Mouse (Mus musculus) heart, postnatal 36 days (tissue): ENCODE data around the gene Rpl32. TPM values are rescaled to one million over a fixed set of nuclear protein-coding genes. Genes with fewer than 3 reads are reported as not detected.

Experiments used
- DNase-seq, 2 experiments: peaks; one replicate each; pipeline ENCODE4 v3.0.0; 2021 to 2022
- intact Hi-C: fragments of 180-260 bp; cut with DNase I; formaldehyde crosslinking; loops from one replicate; pipeline ENCODE4 v1.15.1; 2025
- total RNA-seq, 2 experiments: library from RNA; stranded (reverse); gene quantifications; 2 replicates each; pipeline ENCODE4 v1.2.3; 2021

The Rpl32 gene
- total RNA-seq, 2 experiments from 2014 or later: 621 to 649 TPM

- intact Hi-C loops: no loop called here
- DNase-seq: no peak
Measured at GRCm38 (mm10) chr6:115821216-115821993, 12.9 kb upstream of the Rpl32 start.

DNA sequence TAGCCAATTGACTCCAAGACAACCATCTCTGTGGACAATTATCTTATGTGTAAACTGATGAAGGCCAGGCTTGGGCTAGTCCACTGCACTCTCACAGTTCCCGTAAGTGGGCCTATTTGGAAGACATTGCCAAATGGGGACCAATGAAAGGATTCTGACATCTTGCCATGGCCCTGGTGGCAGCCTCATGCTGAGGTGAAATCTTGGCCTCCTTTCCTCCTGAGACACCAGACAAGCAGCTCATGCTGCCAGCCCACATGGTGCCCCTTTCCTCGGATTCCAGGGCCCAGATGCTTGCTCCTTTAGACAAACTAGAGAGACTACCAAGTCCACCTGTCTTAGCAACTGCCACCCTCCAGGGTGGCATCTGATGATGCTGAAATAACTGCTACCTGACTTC lies 9.6 kb upstream of the Rpl32 start:
- intact Hi-C loops: no loop called here
- no peak for DNase-seq

GRCm38 (mm10) chr6:115815041-115815440 lies 6.5 kb upstream of the Rpl32 start:
- no peak for DNase-seq

DNA sequence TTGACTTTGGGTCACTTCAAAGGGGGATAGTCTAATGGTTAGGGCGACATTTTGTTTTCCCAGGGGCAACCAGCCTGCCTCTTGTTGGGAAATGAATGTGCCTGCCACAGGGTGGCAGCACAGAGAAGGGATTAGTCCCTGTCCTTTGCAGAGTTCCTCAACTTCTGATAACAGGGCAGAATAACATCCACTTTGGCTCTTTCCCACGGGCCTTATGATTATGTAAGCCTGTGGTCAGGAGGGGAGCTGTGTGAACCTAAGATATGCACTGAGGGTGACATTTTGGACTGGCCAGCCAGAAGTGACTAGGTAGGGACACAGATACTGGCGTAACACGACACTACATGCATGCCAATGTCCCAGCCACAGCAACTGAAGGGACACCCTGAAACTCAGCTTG lies 5.6 kb upstream of the Rpl32 start:
- intact Hi-C loops: no loop called here
- peak; percentile 59 to 64 for DNase-seq

More at GRCm38 (mm10) chr6:115815041-115815440, 6.5 kb upstream of the Rpl32 start:
- intact Hi-C loops: no loop called here

DNA sequence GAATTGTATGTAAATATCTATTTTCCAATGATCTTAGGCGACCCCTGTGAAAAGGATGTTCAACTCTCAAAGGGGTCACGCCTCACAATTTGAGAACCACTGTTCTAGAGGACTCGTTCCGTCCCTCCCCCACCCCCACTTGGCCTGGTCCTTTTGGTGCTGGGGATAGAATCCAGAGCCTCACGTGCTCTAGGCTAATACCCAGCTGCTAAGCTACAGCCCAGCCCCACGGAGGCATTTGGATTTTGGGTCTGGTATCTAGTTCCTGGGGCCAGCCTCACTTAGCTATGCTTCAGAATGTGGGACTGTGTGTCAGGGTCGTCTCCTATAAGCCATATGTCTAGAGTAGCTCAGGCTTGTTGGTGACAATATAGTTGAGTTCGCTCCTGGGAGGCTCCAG lies 3.1 kb upstream of the Rpl32 start:
- intact Hi-C loops: no loop called here

DNA sequence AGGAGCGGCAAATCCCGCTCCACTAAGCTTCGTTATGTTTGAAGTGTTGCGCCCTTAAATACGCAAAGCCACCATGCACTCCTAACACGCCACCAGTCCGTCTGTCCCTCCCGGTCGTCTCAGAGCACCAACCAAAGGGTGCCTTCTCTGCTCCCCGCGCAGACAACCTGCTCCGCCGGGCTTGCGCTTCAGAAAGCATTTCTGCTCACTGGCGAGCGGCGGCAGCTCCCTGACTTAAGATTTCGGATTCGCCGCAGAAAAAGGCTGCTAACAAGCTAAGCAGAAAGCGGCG lies 405 bp downstream of the Rpl32 start:
- intact Hi-C loops: loop anchor here (5.0 to 10.0 kb wide), 2 partner anchors 203 to 261 kb away; partner anchors contain the start of gene Mkrn2
- DNase-seq: no peak

More for the DNA sequence above, 3.1 kb upstream of the Rpl32 start:
- no peak for DNase-seq

DNA sequence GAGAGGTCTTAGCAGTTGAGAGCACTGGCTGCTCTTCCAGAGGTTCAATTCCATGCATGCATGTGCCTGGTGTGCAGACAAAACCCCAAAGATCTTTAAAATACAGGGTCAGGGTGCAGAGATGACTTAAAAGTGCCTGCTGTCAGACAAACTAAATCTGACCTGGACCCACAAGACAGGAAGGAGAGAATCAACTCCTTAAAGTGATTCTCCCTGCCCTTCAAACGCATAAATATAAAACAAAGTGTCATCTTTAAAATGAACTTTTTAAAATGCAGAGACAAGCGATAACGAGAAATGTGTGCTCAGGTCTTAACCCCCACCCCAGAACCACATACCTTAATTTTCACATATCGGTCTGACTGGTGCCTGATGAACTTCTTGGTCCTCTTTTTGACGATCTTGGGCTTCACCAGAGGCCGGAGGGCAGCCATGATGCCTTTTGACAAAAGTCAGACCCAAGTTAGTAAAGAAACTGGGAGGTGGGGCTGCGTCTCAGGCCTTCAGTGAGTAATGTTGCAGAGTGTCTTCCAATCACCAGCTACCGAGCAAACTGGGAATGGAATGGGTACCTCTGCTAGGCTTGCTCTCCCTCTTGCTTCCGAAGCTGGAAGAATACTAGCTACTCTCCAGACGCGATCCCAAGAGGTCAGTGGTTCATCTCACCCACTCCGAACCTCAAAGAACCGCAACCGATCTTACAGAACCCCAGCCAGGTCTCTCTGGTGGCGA lies 917 bp downstream of the Rpl32 start:
- DNase-seq: no peak
- intact Hi-C loops: loop anchor here (5.0 to 10.0 kb wide), 2 partner anchors 203 to 260 kb away; partner anchors contain the start of gene Mkrn2

DNA sequence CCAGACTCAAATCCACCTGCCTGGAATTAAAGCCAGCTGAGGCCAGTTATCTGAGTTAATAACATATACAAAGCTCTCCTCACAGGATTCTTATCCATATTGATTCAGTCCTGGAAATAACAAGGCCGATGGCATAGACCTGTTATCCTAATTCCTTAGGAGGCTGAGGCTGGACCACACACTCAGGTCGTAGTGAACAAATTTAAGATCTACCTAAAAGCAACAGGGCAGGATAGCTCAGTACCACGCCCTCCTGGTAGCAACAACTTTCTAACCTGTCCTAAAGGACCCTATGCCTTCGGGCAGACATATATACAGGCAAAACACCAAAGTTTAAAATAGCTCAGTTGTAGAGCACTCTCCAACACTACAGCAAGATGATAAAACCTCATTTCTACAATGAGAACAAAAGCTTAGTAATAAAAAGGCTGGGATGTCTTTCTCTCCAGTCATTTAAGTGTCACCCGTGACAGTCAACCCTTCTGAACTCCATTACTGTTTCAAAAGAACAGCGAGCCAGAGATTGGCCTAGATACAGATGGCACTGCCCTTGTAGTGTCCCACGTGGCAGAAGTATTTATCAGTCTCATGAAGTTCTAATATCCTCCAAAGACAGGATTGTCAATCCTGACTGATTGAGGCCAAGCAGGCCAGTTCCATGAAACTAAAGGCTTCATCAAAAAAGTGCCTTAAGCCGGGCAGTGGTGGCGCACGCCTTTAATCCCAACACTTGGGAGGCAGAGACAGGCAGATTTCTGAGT lies 3.9 kb downstream of the Rpl32 start:
- intact Hi-C loops: loop anchor here (5.0 to 10.0 kb wide), 3 partner anchors 77 to 257 kb away; partner anchors contain the start of gene Mkrn2
- DNase-seq: no peak

- intact Hi-C loops: loop anchor here (5.0 to 10.0 kb wide), 2 partner anchors 76 to 199 kb away; partner anchors contain the start of gene Mkrn2
- DNase-seq: peak; percentile 59 to 67
Measured at GRCm38 (mm10) chr6:115803541-115804382, 4.8 kb downstream of the Rpl32 start.

DNA sequence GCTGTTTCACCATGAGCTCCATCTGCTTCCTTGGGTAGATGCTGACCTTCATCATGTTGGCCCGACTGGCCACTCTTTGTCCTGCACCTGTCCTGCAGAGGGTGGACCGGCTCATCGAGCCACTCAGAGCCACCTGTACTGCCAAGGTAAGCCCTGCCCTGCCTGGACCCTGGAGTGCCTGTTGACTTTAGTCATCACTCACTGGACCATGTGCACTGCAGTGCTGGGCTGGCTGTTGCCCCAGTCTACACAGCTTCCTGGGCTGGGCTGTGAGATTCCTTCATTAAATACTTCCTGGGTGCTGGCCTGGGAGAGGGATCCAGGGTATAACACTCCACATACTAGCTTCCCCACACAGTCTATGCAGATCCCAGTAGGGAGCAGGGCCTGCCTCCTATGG lies 6.7 kb downstream of the Rpl32 start:
- DNase-seq: no peak
- intact Hi-C loops: loop anchor here (5.0 to 10.0 kb wide), 2 partner anchors 75 to 197 kb away; partner anchors contain the start of gene Mkrn2

DNA sequence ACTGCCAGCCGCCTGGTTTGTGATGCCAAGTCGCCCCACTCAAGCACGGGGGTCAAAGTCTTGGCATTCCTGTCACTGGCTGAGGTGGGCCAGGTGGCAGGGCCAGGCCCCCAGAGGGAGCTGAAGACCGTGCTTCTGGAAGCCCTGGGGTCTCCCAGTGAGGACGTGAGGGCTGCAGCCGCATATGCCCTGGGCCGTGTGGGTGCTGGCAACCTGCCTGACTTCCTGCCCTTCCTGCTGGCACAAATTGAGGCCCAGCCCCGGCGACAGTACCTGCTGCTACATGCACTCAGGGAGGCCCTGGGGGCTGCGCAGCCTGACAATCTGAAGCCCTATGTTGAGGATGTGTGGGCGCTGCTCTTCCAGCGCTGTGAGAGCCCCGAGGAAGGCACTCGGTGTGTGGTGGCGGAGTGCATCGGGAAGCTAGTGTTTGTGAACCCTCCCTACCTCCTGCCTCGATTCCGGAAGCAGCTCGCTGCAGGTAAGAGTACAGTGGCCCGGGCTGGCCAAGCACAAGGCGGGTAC lies 15.8 kb downstream of the Rpl32 start:
- DNase-seq: peak in 1 of 2 experiments; percentile 37
- intact Hi-C loops: no loop called here

- DNase-seq: peak in 1 of 2 experiments; percentile 40
- intact Hi-C loops: no loop called here
Measured at GRCm38 (mm10) chr6:115791842-115792686, 16.5 kb downstream of the Rpl32 start.

- intact Hi-C loops: no loop called here
- peak; percentile 32 to 43 for DNase-seq
Measured at GRCm38 (mm10) chr6:115791016-115791415, 17.5 kb downstream of the Rpl32 start.

- intact Hi-C loops: no loop called here
- DNase-seq: no peak
Measured at GRCm38 (mm10) chr6:115782781-115783180, 25.8 kb downstream of the Rpl32 start.

GRCm38 (mm10) chr6:115776363-115776762 lies 32.2 kb downstream of the Rpl32 start:
- intact Hi-C loops: no loop called here
- DNase-seq: no peak

DNA sequence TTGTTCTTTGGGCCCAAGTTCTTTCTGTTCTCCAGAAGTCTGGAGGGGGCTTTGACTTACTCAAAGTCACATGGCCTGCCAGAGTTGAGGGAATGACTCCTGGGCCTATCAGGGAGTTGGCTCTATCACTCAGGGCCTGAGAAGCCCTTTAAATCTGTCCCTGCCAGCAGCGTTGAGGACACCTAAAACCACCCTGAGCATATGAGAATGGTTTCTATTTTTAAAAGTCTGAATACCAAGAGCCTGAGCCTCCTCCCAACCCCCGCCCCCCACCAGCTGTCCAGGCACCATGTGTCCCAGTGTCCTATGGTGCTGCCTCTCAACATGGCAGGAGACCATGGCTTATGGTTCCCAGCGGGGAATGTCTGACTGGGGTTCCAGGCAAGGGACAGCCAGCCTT lies 32.7 kb downstream of the Rpl32 start:
- intact Hi-C loops: no loop called here
- DNase-seq: no peak

DNA sequence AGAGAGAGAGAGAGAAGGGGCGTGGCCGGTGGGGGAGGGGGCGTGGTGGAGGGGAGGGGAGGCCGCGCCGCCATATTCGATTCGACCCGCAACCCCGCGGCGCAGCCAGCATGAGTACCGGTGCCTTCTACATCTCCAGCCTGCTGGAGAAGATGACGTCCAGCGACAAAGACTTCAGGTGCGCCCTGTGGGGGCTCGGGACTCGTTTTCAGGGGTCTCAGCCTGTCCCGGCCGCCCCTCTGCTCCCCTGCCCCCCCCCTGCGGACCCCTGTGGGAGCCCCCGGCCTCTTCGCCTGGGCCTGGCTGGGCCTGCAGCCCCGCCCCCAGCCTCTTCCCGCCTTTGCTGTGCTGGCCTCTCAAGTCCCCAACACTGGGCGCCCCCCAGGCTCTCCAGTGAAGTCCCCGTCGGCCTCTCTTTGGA lies 34.0 kb downstream of the Rpl32 start, which contains the start of gene Cand2:
Gene Cand2, plus strand, starts transcription at position 38 of the 421 bp plus-strand sequence.
- DNase-seq: peak; percentile 52 to 56
- intact Hi-C loops: loop anchor here (5.0 kb wide), 2 partner anchors 172 to 542 kb away; partner anchors contain the start of gene Mkrn2

DNA sequence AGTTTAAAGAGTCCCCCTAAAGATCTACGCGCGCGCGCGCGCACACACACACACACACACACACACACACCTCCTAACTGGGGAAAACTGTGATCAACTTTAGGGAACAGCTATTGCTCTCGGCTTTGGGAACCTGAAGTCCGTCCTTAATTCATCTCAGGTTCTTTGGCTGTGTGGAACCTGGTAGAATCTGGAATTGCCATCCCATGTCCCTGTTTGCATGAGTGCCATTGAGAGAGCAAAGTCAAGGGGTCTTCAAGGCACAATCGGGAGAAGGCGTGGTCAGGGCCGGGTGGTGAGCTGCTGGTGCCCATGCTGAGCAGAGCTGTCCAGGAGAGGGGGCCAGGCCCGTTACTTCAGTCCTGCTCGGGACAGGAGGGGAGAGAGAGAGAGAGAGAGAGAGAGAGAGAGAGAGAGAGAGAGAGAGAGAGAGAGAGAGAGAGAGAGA lies 34.6 kb downstream of the Rpl32 start:
- DNase-seq: peak; percentile 24 to 44
- intact Hi-C loops: loop anchor here (2.0 to 5.0 kb wide), 3 partner anchors 47 to 542 kb away; partner anchors contain the start of gene Mkrn2
